Mouse (Mus musculus) erythroblast, embryonic 14.5 days (primary cell): ENCODE measurements around the gene Fam229a. TPM values are rescaled to one million over a fixed set of nuclear protein-coding genes. Genes with fewer than 3 reads are reported as not detected.

ENCODE experiments used
- H3K27me3 ChIP-seq: 2 replicates; pipeline ENCODE4 v1.6.1; 2012; ENCODE audit warnings: inconsistent platforms; ENCODE audit not compliant: control insufficient read depth
- H3K36me3 ChIP-seq: 2 replicates; pipeline ENCODE4 v1.6.1; 2012; ENCODE audit warnings: mild to moderate bottlenecking, inconsistent platforms; ENCODE audit not compliant: control insufficient read depth
- H3K4me1 ChIP-seq: 2 replicates; pipeline ENCODE4 v1.6.1; 2012; ENCODE audit warnings: inconsistent platforms; ENCODE audit not compliant: control insufficient read depth
- H3K4me3 ChIP-seq: replicated peaks from 2 replicates; pipeline ENCODE3; 2012; ENCODE audit warnings: moderate library complexity, mild to moderate bottlenecking, inconsistent platforms
- H3K9me3 ChIP-seq: 2 replicates; pipeline ENCODE4 v1.6.1; 2012; ENCODE audit warnings: low read length, inconsistent platforms, mixed read lengths; ENCODE audit not compliant: control insufficient read depth
- GATA1 ChIP-seq: IDR thresholded peaks from 2 replicates; pipeline ENCODE4 v1.6.1; 2012; ENCODE audit warnings: low read length, inconsistent platforms, mixed read lengths
- TAL1 ChIP-seq: IDR thresholded peaks from 3 replicates; pipeline ENCODE4 v1.6.1; 2012; ENCODE audit warnings: low read length, inconsistent platforms, mixed read lengths
- polyA plus RNA-seq: library from polyadenylated mRNA; stranded (reverse); fragments of >175 nt; gene quantifications from 2 replicates; pipeline ENCODE4 v1.2.3, GENCODE M21; 2012

The Fam229a gene
- polyA plus RNA-seq, 1 experiment, result 1.5 TPM

DNA sequence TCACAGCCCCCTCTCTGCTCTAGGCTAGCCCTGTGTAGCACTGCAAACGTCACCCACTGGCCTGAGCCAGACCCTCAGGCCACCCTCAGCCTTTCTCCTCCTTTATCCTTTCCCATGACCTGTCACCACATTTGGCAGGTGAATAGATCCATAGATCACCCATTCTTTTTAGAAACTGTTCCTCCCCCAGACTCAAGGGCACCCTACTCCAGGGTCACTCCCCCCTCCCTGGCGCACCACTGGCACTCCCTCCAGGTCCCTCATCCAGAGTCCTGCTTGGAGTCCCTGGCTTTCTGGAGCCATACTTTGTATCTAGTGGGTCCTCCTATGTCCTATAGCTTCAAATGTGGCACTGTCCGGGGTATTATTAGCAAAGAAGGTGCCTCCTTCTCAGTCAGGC is 14.5 kb downstream of the Fam229a start:
- peaks cover 55% of the 10 kb centered on the region for H3K27me3 ChIP-seq
- TF ChIP-seq TAL1, result no peak
- no peak for TF ChIP-seq GATA1
- no peaks in the 10 kb centered on the region for H3K9me3 ChIP-seq
- no peaks in the 10 kb centered on the region for H3K36me3 ChIP-seq
- H3K4me1 ChIP-seq, result peaks cover 7% of the 10 kb centered on the region
- no peak overlapping the region for H3K4me3 ChIP-seq

DNA sequence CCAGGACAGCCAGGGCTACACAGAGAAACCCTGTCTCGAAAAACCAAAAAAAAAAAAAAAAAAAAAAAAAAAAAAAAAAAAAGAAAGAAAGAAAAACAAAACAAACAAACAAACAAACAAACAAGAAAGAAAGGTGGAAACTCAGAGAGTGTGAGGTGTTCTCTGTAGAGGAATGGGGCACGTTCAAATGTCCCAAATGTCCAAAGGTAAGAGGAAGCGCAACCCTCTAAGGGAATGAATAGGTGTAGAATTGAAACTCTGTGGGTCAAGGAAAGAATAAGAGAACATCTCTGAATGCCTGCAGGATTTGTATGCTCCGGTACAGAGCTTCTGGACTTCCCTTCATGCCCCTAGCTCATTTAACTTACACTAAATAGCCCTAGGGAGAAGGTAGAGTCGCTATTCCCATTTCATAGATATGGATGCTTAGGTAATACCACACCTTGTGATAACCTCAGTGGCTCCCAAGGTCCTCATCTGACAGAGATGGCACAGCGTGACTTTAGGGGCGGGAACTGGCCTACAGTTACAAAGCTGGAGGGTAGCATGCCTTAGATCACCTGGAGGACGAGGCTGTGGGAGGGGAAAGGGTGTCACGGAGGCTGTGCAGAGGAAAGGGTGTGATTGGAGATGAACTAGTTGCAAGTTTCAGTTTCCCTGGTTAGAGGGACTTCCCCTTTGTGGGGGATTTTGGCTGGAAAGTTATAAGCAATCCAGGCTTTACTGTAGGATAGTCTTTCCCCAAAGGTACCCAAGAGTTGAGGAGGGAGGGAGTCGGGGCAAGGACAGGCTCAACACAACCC is 16.6 kb downstream of the Fam229a start:
- H3K27me3 ChIP-seq, result peaks cover 57% of the 10 kb centered on the region
- no peak for TF ChIP-seq TAL1
- TF ChIP-seq GATA1, result no peak
- H3K9me3 ChIP-seq, result no peaks in the 10 kb centered on the region
- H3K36me3 ChIP-seq, result no peaks in the 10 kb centered on the region
- peaks cover 1% of the 10 kb centered on the region; the same call in 1 of the 2 replicates for H3K4me1 ChIP-seq
- no peak overlapping the region for H3K4me3 ChIP-seq

DNA sequence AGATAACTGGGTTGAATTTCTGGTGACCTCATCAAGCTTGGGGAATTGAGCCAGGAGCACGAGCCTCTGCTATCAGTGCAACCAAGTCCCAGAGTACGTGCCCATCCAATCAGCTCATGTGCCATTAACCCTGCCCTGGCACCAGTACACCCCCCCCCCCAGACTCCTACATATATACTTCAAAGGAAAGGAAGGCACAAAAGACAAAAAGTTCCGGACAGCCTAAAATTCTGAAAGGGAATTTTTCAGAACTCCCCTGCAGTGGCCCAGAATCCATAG is 17.2 kb downstream of the Fam229a start:
- Histone ChIP-seq H3K36me3 (no peaks in the 10 kb centered on the region), H3K27me3 (peaks cover 57% of the 10 kb centered on the region), H3K4me3 (no peak overlapping the region), H3K9me3 (no peaks in the 10 kb centered on the region), H3K4me1 (peaks cover 5% of the 10 kb centered on the region)
- TF ChIP-seq GATA1, result no peak
- TF ChIP-seq TAL1, result no peak

DNA sequence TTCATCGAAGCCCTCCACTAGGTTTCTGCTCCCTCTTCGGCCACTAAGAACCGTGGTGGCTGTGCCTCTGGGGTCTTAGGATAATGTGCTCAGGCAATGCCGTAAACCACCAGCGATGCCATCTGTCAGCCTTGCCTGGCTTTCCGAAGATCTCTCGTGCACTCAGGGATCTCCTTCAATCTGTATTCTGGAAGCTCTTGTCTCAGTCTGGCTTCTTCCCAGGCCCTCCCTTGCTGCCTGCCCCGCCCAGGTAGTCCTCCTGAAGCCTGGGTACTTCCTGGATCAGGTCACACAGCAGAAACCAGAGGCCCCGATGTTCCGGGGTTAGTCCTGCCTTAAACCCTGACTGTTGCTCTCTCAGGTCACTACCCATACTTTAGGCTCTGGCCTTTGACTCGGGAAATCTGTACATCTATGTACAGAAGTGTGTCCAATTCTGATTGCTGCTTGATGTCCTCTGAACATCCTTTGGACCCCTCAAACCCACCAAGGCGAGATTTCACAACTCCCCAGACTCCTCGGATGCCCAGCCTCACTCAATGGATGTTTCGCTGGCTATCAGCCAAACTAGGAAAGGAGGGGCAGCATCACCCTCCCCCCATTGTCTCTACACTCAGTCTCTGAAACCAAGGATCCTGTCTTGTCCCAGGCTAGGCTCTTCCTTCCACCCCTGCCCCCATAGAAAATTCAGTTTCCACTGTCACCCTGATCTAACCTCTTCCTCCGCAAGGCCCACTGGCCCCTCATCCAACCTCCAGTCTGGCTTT is 18.0 kb downstream of the Fam229a start:
- peaks cover 57% of the 10 kb centered on the region for H3K27me3 ChIP-seq

DNA sequence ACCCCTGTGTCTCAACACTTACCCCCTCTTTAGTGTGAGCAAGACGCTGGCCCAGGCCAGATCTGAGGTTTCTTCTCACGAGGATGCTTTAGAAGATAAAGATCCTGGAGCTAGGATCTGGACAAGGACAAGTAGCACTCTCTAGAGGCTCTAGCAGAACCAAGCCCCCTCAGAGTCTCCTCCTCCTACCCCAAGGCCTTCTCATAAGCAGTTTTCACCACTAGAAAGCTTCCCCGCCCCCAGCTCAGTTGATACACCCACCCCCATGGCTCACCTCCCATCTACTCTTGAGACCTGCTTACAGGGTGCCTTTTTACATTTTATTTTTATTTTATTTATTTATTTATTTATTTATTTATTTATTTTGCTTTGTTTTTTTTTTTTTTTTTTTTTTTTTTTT is 18.7 kb downstream of the Fam229a start:
- peaks cover 2% of the 10 kb centered on the region for H3K36me3 ChIP-seq
- TF ChIP-seq TAL1 (no peak), GATA1 (no peak)
- H3K27me3 ChIP-seq, result peaks cover 59% of the 10 kb centered on the region
- H3K4me1 ChIP-seq, result peaks cover 19% of the 10 kb centered on the region
- H3K4me3 ChIP-seq, result no peak overlapping the region
- H3K9me3 ChIP-seq, result no peaks in the 10 kb centered on the region

More for the DNA sequence above, 18.0 kb downstream of the Fam229a start:
- no peaks in the 10 kb centered on the region for H3K36me3 ChIP-seq
- no peak overlapping the region for H3K4me3 ChIP-seq
- H3K9me3 ChIP-seq, result no peaks in the 10 kb centered on the region
- peaks cover 13% of the 10 kb centered on the region for H3K4me1 ChIP-seq
- TF ChIP-seq GATA1 (no peak), TAL1 (no peak)

- TF ChIP-seq TAL1 (no peak), GATA1 (no peak)
- Histone ChIP-seq H3K9me3 (no peaks in the 10 kb centered on the region), H3K27me3 (peaks cover 55% of the 10 kb centered on the region), H3K36me3 (peaks cover 11% of the 10 kb centered on the region), H3K4me3 (no peak overlapping the region), H3K4me1 (peaks cover 23% of the 10 kb centered on the region)
Measured at GRCm38 (mm10) chr4:129510723-129511412, 19.9 kb downstream of the Fam229a start.

DNA sequence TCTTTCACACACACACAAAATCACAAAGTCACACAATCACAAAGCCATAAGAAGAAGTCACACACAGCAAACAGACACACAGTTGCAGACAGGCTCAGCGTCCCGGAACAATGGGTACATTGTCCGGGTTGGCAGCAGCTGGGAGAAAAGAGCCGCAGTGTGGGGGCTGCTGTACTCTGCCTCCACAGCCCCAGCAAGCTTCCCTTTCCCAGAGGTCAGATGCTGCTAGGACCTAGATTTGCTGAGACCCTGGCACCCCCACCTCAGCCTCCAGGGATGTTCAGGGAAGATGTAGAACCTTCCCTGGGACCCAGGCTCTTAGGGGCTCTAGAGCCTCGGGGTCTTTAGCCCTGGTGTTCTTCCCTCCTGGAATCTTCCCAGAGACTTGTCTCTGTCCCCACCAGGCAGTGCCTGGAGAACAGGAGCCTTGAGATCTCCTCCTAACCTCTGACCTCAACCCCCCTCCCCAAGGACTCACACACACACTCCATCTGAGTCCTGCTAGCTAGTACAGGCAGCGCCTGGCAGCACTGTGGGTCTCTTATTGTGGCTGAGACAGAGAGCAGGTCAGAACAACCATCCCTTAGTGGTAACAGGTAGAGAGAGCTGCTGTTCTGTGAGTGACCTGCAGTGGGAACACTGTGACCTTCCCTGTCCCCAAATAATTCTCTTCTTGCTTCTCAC is 20.6 kb downstream of the Fam229a start:
- H3K9me3 ChIP-seq, result no peaks in the 10 kb centered on the region
- peaks cover 14% of the 10 kb centered on the region for H3K36me3 ChIP-seq
- no peak for TF ChIP-seq GATA1
- TF ChIP-seq TAL1, result no peak
- H3K4me1 ChIP-seq, result peaks cover 24% of the 10 kb centered on the region
- H3K27me3 ChIP-seq, result peaks cover 55% of the 10 kb centered on the region
- H3K4me3 ChIP-seq, result no peak overlapping the region

DNA sequence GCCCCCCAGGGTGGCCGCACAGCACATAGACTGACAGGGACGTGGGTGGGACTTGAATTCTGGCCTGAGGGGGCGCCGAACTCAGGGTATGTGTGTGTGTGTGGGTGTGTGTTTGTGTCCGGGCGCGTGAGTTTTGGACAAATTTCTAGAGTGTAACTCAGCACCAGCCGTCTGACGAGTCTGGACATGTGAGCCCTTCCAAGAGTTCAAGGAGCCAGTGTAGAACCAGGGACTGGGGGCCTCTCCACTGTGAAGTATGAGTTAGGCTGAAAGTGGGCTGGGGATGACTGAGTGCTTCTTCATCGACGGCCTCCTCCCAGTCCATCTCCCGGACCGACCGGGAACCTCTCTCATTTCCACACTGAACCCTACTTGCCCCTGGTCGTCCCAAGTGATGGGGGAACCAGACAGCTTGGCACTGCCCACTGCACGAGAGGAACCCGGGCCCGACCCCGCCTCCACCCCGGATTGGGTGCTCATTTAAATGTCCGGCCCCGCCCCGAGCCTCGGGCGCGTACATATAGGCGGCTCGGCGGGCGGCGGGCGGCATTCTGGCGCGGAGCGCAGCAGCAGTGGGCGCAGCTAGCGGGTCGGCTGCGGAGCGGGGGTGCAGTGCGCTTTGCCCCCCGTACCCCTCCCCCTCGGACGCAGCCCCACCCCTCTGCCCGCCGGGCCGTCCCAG is 22.2 kb downstream of the Fam229a start, which contains the start of gene Marcksl1:
Gene Marcksl1, plus strand, starts transcription at position 496 of the 682 bp plus-strand sequence.
- TF ChIP-seq TAL1 (no peak), GATA1 (no peak)
- peaks cover 52% of the 10 kb centered on the region for H3K27me3 ChIP-seq
- H3K4me3 ChIP-seq, result peak within 1 kb of the TSS; percentile 64
- H3K9me3 ChIP-seq, result no peaks in the 10 kb centered on the region
- H3K36me3 ChIP-seq, result peaks cover 30% of the 10 kb centered on the region
- peaks cover 26% of the 10 kb centered on the region for H3K4me1 ChIP-seq
